Mouse (Mus musculus): ENCODE data around the gene Gbe1. TPM values are rescaled to one million over a fixed set of nuclear protein-coding genes. Genes with fewer than 3 reads are reported as not detected.

Gbe1 gene
- polyA plus RNA-seq, 1 experiment = 12.3 TPM

DNA sequence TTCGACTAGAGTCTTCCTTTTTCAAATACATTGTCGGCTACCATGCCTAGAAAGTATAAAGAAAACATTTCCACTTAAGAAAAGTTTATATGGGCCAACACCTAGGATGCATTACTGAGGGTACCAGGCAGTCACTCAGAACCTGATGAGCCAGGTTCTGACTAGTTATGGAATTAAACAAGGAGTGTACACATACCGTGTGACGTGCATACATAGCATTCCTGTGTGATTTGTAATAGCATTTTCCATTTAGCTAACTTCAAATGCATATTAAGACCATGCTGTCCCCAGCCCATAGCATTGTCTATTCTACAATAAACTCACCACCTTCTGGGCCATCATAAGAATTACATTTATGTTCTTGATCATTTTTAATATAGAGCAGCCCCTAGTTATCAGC, 210.5 kb downstream of the Gbe1 start:
- DNase-seq = no peak
- TF ChIP-seq CTCF (IDR thresholded peaks at IDR 0.05; ENCODE audit: insufficient read depth, low read length) = no peak
- TF ChIP-seq POLR2A (IDR thresholded peaks at IDR 0.05; ENCODE audit: borderline replicate concordance, extremely low read depth, low read depth, low read length) = no peak
- Histone ChIP-seq H3K4me3 (replicated peaks; ENCODE audit: extremely low read depth, low read depth, low read length) (no peak overlapping the region), H3K4me1 (ENCODE audit: control insufficient read depth, insufficient read depth, low read length) (no peaks in the 10 kb centered on the region)
- WGBS = 78% methylated on average over 4 of the region's 4 CpGs

DNA sequence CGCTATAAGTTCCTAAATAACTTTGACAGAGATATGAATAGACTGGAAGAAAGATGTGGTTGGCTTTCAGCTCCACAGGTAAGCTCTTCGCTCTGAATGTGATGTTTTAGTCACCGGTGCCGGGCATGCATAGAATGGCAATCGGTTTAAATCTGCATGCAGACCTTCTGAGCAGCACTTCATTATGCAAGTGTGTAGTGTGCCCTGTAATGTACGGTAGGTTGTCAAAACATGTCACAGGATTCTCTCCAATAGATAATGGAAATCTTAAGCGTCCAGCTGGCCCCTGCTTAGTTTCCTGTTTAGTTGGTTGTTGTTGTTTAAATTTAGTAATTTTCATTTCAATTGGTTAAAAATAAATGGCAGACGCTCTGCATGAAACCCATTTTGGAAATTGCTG, 213.5 kb downstream of the Gbe1 start:
- no peak for DNase-seq
- TF ChIP-seq CTCF (IDR thresholded peaks at IDR 0.05; ENCODE audit: insufficient read depth, low read length) = no peak
- no peak for TF ChIP-seq POLR2A (IDR thresholded peaks at IDR 0.05; ENCODE audit: borderline replicate concordance, extremely low read depth, low read depth, low read length)
- Histone ChIP-seq H3K4me3 (replicated peaks; ENCODE audit: extremely low read depth, low read depth, low read length) (no peak overlapping the region), H3K4me1 (ENCODE audit: control insufficient read depth, insufficient read depth, low read length) (no peaks in the 10 kb centered on the region)
- 88% methylated on average over 8 of the region's 8 CpGs for WGBS

DNA sequence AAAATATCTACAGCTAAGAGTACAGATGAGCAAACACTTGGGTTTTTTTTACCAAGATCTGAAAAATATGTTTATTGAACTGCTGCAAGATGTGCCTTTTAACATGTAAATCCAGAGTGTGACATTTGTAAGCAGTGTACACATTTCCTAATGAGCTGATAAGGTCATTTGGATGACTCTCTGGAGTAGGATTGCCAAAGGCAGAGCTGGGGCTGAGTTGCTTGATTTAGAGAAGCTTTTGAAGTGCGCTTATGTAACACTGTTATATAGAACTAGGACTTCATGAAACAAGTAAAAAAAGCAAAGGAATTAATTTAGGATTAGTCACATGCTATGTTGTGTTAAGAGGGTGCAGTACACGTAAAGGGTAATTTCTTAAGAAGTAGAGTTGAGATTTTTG, 221.5 kb downstream of the Gbe1 start:
- H3K4me1 ChIP-seq (ENCODE audit: control insufficient read depth, insufficient read depth, low read length) = no peaks in the 10 kb centered on the region
- no peak for DNase-seq
- no peak for TF ChIP-seq CTCF (IDR thresholded peaks at IDR 0.05; ENCODE audit: insufficient read depth, low read length)
- no peak overlapping the region for H3K4me3 ChIP-seq (replicated peaks; ENCODE audit: extremely low read depth, low read depth, low read length)
- 64% methylated on average over 2 of the region's 2 CpGs for WGBS

DNA sequence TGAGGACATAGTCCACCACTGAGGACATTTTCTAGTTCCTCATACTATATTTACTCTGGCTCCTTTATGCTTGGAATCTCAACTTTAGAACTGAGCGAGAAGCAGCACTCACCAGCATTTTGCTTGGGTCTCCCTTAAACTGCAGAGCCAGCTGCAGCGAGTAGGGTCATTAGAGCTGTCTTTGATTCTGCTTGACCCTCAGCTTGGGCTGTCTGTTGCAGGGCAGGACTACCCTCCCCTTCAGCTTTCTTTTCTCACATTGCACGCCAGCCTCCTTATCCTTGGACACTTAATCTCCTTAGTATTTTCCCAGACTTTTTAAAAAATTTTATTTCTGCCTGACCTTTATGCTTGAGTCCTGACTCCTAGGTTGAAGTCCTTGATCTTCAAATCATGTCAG, 237.1 kb downstream of the Gbe1 start:
- no peaks in the 10 kb centered on the region for H3K4me1 ChIP-seq (ENCODE audit: control insufficient read depth, insufficient read depth, low read length)
- H3K4me3 ChIP-seq (replicated peaks; ENCODE audit: extremely low read depth, low read depth, low read length) = no peak overlapping the region
- WGBS = 57% methylated on average over 3 of the region's 3 CpGs
- TF ChIP-seq CTCF (IDR thresholded peaks at IDR 0.05; ENCODE audit: insufficient read depth, low read length) (no peak), POLR2A (IDR thresholded peaks at IDR 0.05; ENCODE audit: borderline replicate concordance, extremely low read depth, low read depth, low read length) (no peak)
- DNase-seq = no peak

DNA sequence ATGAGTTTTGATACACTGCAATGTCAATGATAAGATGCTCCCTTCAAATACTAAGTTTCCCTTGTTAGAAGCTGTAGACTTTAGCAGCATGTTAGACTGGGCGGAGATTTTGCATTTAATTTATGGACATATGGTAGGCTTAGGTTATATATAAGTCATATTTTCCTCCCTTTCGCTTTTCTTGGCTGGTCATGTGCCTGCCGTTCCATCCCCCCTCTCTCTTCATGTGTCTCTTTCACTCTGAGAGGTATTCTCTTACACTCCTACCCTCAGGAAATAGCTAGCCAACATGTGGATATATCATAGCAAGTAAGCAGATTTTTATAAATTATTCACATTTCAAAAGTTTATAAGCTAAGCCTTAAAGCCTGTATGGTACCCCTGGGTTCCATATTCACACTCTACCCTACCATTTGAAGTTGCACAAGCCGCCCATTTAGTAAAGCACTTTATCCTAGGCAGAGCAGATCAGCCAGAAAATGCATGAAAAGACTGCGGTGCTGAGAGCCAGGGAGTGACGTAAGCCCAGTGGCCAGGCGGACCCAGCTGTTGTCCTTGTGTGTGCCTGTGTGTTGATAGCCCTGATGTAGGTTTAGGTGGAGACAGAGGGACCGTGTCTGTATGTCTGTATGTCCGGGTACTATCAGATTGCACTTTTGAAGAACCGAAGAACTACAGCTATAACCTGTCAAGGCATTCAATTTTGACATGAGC, 248.0 kb downstream of the Gbe1 start:
- peak; percentile 44 for DNase-seq
- 79% methylated on average over 10 of the region's 10 CpGs for WGBS
- Histone ChIP-seq H3K4me1 (ENCODE audit: control insufficient read depth, insufficient read depth, low read length) (no peaks in the 10 kb centered on the region), H3K4me3 (replicated peaks; ENCODE audit: extremely low read depth, low read depth, low read length) (no peak overlapping the region)
- TF ChIP-seq CTCF (IDR thresholded peaks at IDR 0.05; ENCODE audit: insufficient read depth, low read length) (no peak), POLR2A (IDR thresholded peaks at IDR 0.05; ENCODE audit: borderline replicate concordance, extremely low read depth, low read depth, low read length) (no peak)

DNA sequence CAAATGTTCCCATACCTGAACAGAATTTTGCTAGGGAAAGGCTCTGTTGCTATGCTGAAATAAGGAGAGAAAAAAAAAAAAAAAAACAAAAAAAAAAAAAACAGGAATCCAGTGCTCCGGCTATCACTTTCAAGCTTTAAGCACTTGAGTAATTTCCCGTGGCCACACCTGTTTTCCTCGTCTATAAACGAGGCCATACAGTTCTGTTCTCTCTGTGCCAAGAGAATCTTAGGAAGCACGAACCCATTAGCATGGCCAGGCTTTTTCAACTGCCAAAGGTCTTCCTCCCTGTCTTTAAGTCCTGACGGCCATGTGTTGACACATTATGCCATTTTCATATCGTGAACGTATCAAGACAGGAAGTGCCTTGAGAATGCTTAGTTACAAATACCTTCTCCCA, 248.8 kb downstream of the Gbe1 start:
- H3K4me3 ChIP-seq (replicated peaks; ENCODE audit: extremely low read depth, low read depth, low read length) = no peak overlapping the region
- WGBS = 52% methylated on average over 8 of the region's 8 CpGs
- no peaks in the 10 kb centered on the region for H3K4me1 ChIP-seq (ENCODE audit: control insufficient read depth, insufficient read depth, low read length)
- no peak for TF ChIP-seq POLR2A (IDR thresholded peaks at IDR 0.05; ENCODE audit: borderline replicate concordance, extremely low read depth, low read depth, low read length)
- DNase-seq = no peak

DNA sequence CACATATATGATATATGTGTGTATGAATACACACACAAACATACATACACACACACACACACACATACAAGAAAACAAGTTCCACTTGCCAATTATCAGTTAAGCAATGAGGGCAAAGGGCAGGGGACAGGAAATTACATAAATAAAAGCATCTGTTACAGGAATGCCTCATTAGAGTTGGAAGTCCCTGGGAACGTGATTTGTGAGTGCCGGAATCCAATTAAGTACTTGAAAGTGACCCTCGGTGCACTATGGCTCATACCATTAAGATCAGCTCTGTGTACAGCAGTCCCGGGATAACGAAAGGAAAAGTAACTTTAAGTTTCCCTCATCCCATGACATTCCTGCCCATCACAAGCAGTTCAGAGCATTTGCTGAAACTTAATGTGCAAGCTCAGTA, 249.7 kb downstream of the Gbe1 start:
- DNase-seq = no peak
- Histone ChIP-seq H3K4me3 (replicated peaks; ENCODE audit: extremely low read depth, low read depth, low read length) (no peak overlapping the region), H3K4me1 (ENCODE audit: control insufficient read depth, insufficient read depth, low read length) (no peaks in the 10 kb centered on the region)
- WGBS = 76% methylated on average over 5 of the region's 5 CpGs
- TF ChIP-seq CTCF (IDR thresholded peaks at IDR 0.05; ENCODE audit: insufficient read depth, low read length) = no peak
- TF ChIP-seq POLR2A (IDR thresholded peaks at IDR 0.05; ENCODE audit: borderline replicate concordance, extremely low read depth, low read depth, low read length) = no peak

DNA sequence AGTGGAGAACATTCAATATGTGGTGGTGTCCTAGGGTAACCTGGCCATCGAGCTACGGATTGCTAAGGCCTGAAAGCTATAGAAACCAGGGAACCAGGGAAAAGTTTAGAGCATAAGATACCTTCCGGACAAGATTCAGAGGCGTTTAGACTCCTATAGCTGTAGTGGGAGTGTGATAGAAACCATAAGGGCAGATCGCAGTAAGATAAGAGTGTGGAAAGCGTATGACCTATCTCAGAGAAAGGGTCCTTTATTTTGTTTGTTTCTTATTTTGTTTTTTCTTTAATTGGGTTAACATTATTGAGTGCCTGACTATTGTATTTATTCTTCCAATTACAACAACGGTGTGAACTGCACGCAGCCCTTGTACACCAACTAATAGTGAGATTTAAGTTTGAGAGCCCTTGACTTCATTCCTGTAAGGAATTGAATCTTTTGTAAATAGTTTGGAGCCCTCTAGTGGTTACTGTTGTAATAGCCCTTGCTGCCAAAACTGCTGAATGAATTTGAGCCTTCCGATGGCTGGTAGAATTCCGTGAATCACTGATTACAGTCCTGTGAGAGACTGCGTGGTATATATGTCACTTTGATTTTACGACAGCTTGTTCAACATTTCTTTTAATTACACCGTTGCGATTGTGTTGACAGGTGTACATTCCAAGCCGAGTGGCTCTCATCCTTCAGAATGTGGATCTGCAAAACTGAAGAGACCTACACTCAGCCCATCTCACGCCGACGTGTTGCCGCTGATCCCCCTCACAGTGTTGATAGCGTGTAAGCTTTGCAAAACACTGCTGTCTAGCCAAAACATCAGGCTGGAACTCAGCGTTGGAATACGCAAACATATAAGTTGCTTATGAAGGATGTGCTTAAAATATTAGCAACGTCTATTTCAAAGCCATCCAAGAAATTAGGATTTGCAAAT, 254.9 kb downstream of the Gbe1 start:
- TF ChIP-seq CTCF (IDR thresholded peaks at IDR 0.05; ENCODE audit: insufficient read depth, low read length) (no peak), POLR2A (IDR thresholded peaks at IDR 0.05; ENCODE audit: borderline replicate concordance, extremely low read depth, low read depth, low read length) (no peak)
- no peak for DNase-seq
- WGBS = 52% methylated on average over 23 of the region's 23 CpGs
- Histone ChIP-seq H3K4me3 (replicated peaks; ENCODE audit: extremely low read depth, low read depth, low read length) (no peak overlapping the region), H3K4me1 (ENCODE audit: control insufficient read depth, insufficient read depth, low read length) (no peaks in the 10 kb centered on the region)

DNA sequence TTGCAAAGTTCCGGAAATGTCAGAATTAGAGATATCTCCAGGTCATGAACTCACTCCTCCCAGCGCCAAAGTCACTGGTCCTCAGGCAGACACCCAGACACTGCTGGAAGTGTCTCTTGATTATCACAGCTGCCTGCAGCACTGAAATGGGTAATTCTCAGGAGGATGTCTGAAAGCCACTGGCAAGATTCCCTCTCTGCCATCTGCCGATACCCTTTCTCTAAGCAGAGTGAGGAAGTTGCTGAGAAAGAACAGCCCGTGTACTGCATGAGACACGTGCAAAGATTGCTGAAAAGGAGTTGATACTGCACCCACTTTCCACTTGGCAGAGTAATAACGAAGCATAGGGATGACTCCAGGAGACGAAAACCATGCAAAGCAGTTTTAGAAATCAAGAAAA, 272.2 kb downstream of the Gbe1 start:
- TF ChIP-seq POLR2A (IDR thresholded peaks at IDR 0.05; ENCODE audit: borderline replicate concordance, extremely low read depth, low read depth, low read length) = no peak
- TF ChIP-seq CTCF (IDR thresholded peaks at IDR 0.05; ENCODE audit: insufficient read depth, low read length) = no peak
- no peak for DNase-seq
- no CpG with 5 or more reads among the region's 7 CpGs for WGBS

DNA sequence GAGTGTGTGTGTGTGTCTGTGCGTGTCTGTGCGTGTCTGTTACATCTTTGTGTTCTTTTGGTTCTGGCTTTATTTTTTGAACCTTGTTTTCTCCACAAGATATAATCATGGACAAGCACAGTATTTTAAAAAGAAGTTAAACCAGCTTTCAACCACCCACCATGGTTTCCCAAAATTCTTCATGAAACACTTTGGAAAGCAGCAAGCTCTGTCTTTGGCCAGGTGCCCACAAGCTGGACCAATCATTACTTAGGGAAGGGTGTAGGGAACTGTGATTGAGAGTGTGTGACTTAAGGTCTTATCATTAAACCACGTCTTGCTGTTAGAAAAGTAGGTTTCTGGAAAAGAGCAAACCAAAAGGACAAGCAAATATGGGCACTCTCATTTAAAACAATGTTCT, 288.6 kb downstream of the Gbe1 start:
- WGBS = 80% methylated on average over 3 of the region's 3 CpGs
- TF ChIP-seq POLR2A (IDR thresholded peaks at IDR 0.05; ENCODE audit: borderline replicate concordance, extremely low read depth, low read depth, low read length) (no peak), CTCF (IDR thresholded peaks at IDR 0.05; ENCODE audit: insufficient read depth, low read length) (no peak)

More for the DNA sequence above, 272.2 kb downstream of the Gbe1 start:
- H3K4me1 ChIP-seq (ENCODE audit: control insufficient read depth, insufficient read depth, low read length) = no peaks in the 10 kb centered on the region
- H3K4me3 ChIP-seq (replicated peaks; ENCODE audit: extremely low read depth, low read depth, low read length) = no peak overlapping the region

More for the DNA sequence above, 288.6 kb downstream of the Gbe1 start:
- no peak for DNase-seq
- Histone ChIP-seq H3K4me1 (ENCODE audit: control insufficient read depth, insufficient read depth, low read length) (no peaks in the 10 kb centered on the region), H3K4me3 (replicated peaks; ENCODE audit: extremely low read depth, low read depth, low read length) (no peak overlapping the region)
